Mouse (Mus musculus) midbrain, embryonic 12.5 days (tissue): ENCODE measurements at regions not wholly inside any gene's neighbourhood (a gene's known extent, or its start where the extent isn't known, plus 50 kb on each side); places are given as distances from the start of the nearest gene placed in this dataset.
A peak's percentile ranks its signal among the peaks of the same experiment; 100 is the strongest.

Experiments
- ATAC-seq: fragments of 200-750 bp; cut with Nextera tagmentation; 2 replicates; pipeline ENCODE4 v1.8.0; 2017; ENCODE audit warnings: low read depth, moderate TSS enrichment, moderate library complexity; ENCODE audit not compliant: low FRiP score
- H3K27ac ChIP-seq: fragments of 300-500 bp; sonication (generic); replicated peaks from 2 replicates; pipeline ENCODE4 v1.5.1; 2016; ENCODE audit warnings: mild to moderate bottlenecking
- H3K27me3 ChIP-seq: fragments of 300-500 bp; sonication (generic); 2 replicates; pipeline ENCODE4 v1.6.1; 2016; ENCODE audit warnings: mild to moderate bottlenecking
- H3K36me3 ChIP-seq: fragments of 300-500 bp; sonication (generic); 2 replicates; pipeline ENCODE4 v1.6.1; 2016
- H3K4me1 ChIP-seq: fragments of 300-500 bp; sonication (generic); 2 replicates; pipeline ENCODE4 v1.6.1; 2016
- H3K4me2 ChIP-seq: fragments of 300-500 bp; sonication (generic); replicated peaks from 2 replicates; pipeline ENCODE4 v1.6.1; 2016; ENCODE audit warnings: mild to moderate bottlenecking, moderate library complexity
- H3K4me3 ChIP-seq: fragments of 300-500 bp; sonication (generic); 2 replicates; pipeline ENCODE4 v1.5.1; 2016; ENCODE audit warnings: mild to moderate bottlenecking
- H3K9ac ChIP-seq: fragments of 300-500 bp; sonication (generic); replicated peaks from 2 replicates; pipeline ENCODE4 v1.6.1; 2016; ENCODE audit warnings: mild to moderate bottlenecking, moderate library complexity
- H3K9me3 ChIP-seq: fragments of 300-500 bp; sonication (generic); 2 replicates; pipeline ENCODE4 v1.6.1; 2016; ENCODE audit warnings: mild to moderate bottlenecking
- WGBS: fragments of 180-500 bp; shearing (Covaris S2); methylation state at CpG from one replicate; pipeline ENCODE4 v1.1.7; 2016; 5-methylcytosine and 5-hydroxymethylcytosine counted together

GRCm38 (mm10) chr9:92045472-92045905, 147.2 kb upstream of the Plscr5 start:
- Histone ChIP-seq H3K9ac (no peak overlapping the region), H3K4me2 (no peak overlapping the region), H3K27me3 (no peaks in the 10 kb centered on the region), H3K9me3 (no peaks in the 10 kb centered on the region), H3K4me3 (no peak overlapping the region), H3K36me3 (no peaks in the 10 kb centered on the region), H3K27ac (no peak overlapping the region), H3K4me1 (no peaks in the 10 kb centered on the region)
- WGBS: 50% methylated on average over 3 of the region's 3 CpGs
- peak; percentile 23; the same call in 1 of the 2 replicates for ATAC-seq

- Histone ChIP-seq H3K9me3 (no peaks in the 10 kb centered on the region), H3K4me1 (no peaks in the 10 kb centered on the region), H3K27me3 (no peaks in the 10 kb centered on the region), H3K4me2 (no peak overlapping the region), H3K9ac (no peak overlapping the region), H3K4me3 (no peak overlapping the region), H3K27ac (no peak overlapping the region), H3K36me3 (no peaks in the 10 kb centered on the region)
- no peak for ATAC-seq
- 84% methylated on average over 9 of the region's 9 CpGs for WGBS
Observed at GRCm38 (mm10) chr9:92044161-92044560, 148.6 kb upstream of the Plscr5 start.

DNA sequence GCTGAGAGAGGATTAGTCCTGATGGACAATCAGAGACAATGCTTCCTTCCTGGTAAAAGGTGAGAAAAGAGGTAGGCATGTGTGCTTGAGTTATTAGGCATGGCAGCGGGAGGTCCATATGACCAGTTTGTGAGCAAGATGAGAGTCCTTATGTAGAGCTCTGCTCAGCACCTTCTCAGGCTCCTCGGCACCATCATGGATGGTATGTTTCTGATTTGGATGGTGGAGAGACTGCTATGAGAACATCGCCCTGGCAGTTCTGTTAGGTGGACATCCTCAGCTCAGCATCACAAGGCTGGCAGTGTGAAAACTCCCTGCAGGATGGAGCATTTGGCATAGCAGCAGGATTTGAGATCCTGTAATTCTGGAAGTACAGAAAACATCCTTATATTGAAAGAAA, 176.2 kb upstream of the Plscr5 start:
- Histone ChIP-seq H3K4me2 (no peak overlapping the region), H3K9ac (no peak overlapping the region), H3K9me3 (no peaks in the 10 kb centered on the region), H3K36me3 (no peaks in the 10 kb centered on the region), H3K4me1 (no peaks in the 10 kb centered on the region), H3K4me3 (no peak overlapping the region), H3K27ac (no peak overlapping the region), H3K27me3 (no peaks in the 10 kb centered on the region)
- ATAC-seq: no peak
- WGBS: 95% methylated on average over 3 of the region's 3 CpGs

GRCm38 (mm10) chr9:92015923-92016322, 176.8 kb upstream of the Plscr5 start:
- H3K27ac ChIP-seq: no peak overlapping the region
- no peak for ATAC-seq
- no peaks in the 10 kb centered on the region for H3K4me1 ChIP-seq
- H3K36me3 ChIP-seq: no peaks in the 10 kb centered on the region
- no peak overlapping the region for H3K4me3 ChIP-seq
- H3K9ac ChIP-seq: no peak overlapping the region
- no peaks in the 10 kb centered on the region for H3K27me3 ChIP-seq
- H3K4me2 ChIP-seq: no peak overlapping the region
- WGBS: 78% methylated on average over 3 of the region's 3 CpGs
- H3K9me3 ChIP-seq: no peaks in the 10 kb centered on the region

- H3K4me2 ChIP-seq: no peak overlapping the region
- no peak overlapping the region for H3K27ac ChIP-seq
- no peaks in the 10 kb centered on the region for H3K36me3 ChIP-seq
- no peak overlapping the region for H3K4me3 ChIP-seq
- no peaks in the 10 kb centered on the region for H3K27me3 ChIP-seq
- WGBS: 66% methylated on average over 2 of the region's 2 CpGs
- no peak overlapping the region for H3K9ac ChIP-seq
- ATAC-seq: no peak
- no peaks in the 10 kb centered on the region for H3K4me1 ChIP-seq
- no peaks in the 10 kb centered on the region for H3K9me3 ChIP-seq
Observed at GRCm38 (mm10) chr9:91988240-91988639, 204.5 kb upstream of the Plscr5 start.

GRCm38 (mm10) chr9:91981955-91982621, 210.6 kb upstream of the Plscr5 start:
- Histone ChIP-seq H3K9me3 (no peaks in the 10 kb centered on the region), H3K4me1 (no peaks in the 10 kb centered on the region), H3K27me3 (no peaks in the 10 kb centered on the region), H3K27ac (no peak overlapping the region), H3K36me3 (no peaks in the 10 kb centered on the region), H3K4me2 (no peak overlapping the region), H3K4me3 (no peak overlapping the region), H3K9ac (no peak overlapping the region)
- 82% methylated on average over 9 of the region's 9 CpGs for WGBS
- no peak for ATAC-seq

DNA sequence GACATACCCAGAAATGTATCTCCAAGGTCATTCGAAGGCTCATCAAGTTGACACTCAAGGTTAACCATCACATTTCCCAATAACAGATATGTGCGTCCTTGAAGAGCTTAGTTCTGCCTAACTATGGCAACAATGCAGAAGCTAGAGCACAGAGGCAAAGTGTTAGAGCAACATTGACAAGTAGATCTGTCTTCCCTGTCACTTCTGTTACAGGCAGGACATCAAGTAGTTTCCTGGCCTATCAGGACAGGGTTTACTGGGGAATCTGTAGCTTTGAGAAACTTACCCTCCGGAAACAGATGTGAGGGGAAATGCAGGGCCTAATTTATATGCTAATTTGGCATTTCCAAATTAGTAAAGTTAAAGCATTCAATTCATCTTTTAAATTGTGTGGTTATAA, 211.2 kb upstream of the Plscr5 start:
- H3K4me2 ChIP-seq: no peak overlapping the region
- no peak for ATAC-seq
- no peaks in the 10 kb centered on the region for H3K9me3 ChIP-seq
- H3K27ac ChIP-seq: no peak overlapping the region
- H3K4me1 ChIP-seq: no peaks in the 10 kb centered on the region
- no peak overlapping the region for H3K4me3 ChIP-seq
- H3K27me3 ChIP-seq: no peaks in the 10 kb centered on the region
- no peak overlapping the region for H3K9ac ChIP-seq
- WGBS: 83% methylated on average over 3 of the region's 3 CpGs
- no peaks in the 10 kb centered on the region for H3K36me3 ChIP-seq

GRCm38 (mm10) chr9:91964051-91964450, 228.7 kb upstream of the Plscr5 start:
- ATAC-seq: no peak
- Histone ChIP-seq H3K9me3 (no peaks in the 10 kb centered on the region), H3K9ac (no peak overlapping the region), H3K4me1 (no peaks in the 10 kb centered on the region), H3K36me3 (no peaks in the 10 kb centered on the region), H3K4me2 (no peak overlapping the region), H3K27ac (no peak overlapping the region), H3K27me3 (no peaks in the 10 kb centered on the region), H3K4me3 (no peak overlapping the region)
- WGBS: 58% methylated on average over 2 of the region's 2 CpGs

GRCm38 (mm10) chr9:91962726-91963125, 230.0 kb upstream of the Plscr5 start:
- no peaks in the 10 kb centered on the region for H3K27me3 ChIP-seq
- no peak for ATAC-seq
- no peak overlapping the region for H3K9ac ChIP-seq
- H3K9me3 ChIP-seq: no peaks in the 10 kb centered on the region
- no peak overlapping the region for H3K27ac ChIP-seq
- no peak overlapping the region for H3K4me2 ChIP-seq
- 67% methylated on average over 1 of the region's 1 CpGs for WGBS
- H3K36me3 ChIP-seq: no peaks in the 10 kb centered on the region
- no peak overlapping the region for H3K4me3 ChIP-seq
- H3K4me1 ChIP-seq: no peaks in the 10 kb centered on the region

- no peak for ATAC-seq
- no peaks in the 10 kb centered on the region for H3K4me1 ChIP-seq
- H3K27ac ChIP-seq: no peak overlapping the region
- H3K4me2 ChIP-seq: no peak overlapping the region
- 88% methylated on average over 1 of the region's 1 CpGs for WGBS
- no peaks in the 10 kb centered on the region for H3K36me3 ChIP-seq
- no peak overlapping the region for H3K9ac ChIP-seq
- H3K27me3 ChIP-seq: no peaks in the 10 kb centered on the region
- no peaks in the 10 kb centered on the region for H3K9me3 ChIP-seq
- H3K4me3 ChIP-seq: no peak overlapping the region
Observed at GRCm38 (mm10) chr9:91961666-91962065, 231.1 kb upstream of the Plscr5 start.

DNA sequence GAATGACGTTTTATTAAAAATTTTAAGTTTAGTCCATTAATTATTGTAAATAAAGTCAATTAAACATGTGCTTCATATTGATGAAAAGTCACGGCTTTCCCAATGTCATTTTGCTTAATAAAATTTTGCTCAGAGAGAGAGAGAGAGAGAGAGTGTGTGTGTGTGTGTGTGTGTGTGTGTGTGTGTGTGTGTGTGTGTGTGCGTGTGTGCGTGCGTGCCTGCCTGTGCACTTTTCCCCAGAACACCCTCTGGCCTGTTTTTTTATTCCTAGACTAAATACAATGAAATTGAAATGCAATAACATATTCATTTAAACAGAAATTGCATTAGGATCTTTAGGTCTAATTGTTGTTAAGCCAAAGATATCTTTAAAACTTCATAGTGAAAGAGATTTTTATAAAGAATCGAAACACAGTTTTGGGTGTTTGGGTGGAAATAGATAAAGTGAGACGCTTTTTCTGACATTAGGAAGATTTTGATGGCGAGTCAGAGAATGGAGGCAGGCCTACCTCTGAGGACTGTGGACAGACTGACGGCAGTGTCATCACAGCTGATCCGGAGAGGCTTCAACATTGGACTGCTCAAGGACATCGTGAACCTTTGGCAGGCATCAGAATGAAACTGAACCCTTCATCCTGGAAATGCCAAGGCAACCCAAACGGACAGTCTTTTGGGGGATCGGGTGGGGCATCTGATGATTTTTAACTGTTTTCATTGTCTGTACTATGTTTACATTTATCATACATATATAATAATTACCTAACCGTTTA, 232.0 kb upstream of the Plscr5 start:
- Histone ChIP-seq H3K4me2 (no peak overlapping the region), H3K4me1 (no peaks in the 10 kb centered on the region), H3K4me3 (no peak overlapping the region), H3K27ac (no peak overlapping the region), H3K27me3 (no peaks in the 10 kb centered on the region), H3K36me3 (no peaks in the 10 kb centered on the region), H3K9ac (no peak overlapping the region), H3K9me3 (no peaks in the 10 kb centered on the region)
- WGBS: 80% methylated on average over 14 of the region's 14 CpGs
- ATAC-seq: no peak

GRCm38 (mm10) chr9:91959592-91959991, 233.1 kb upstream of the Plscr5 start:
- H3K4me1 ChIP-seq: no peaks in the 10 kb centered on the region
- no peak overlapping the region for H3K4me2 ChIP-seq
- H3K36me3 ChIP-seq: no peaks in the 10 kb centered on the region
- no peaks in the 10 kb centered on the region for H3K9me3 ChIP-seq
- H3K4me3 ChIP-seq: no peak overlapping the region
- no peak for ATAC-seq
- no peak overlapping the region for H3K9ac ChIP-seq
- H3K27me3 ChIP-seq: no peaks in the 10 kb centered on the region
- 24% methylated on average over 1 of the region's 1 CpGs for WGBS
- H3K27ac ChIP-seq: no peak overlapping the region
